Mouse (Mus musculus) limb, embryonic 14.5 days (tissue): Measurements from ENCODE around the gene Fgr. TPM values are rescaled to one million over a fixed set of nuclear protein-coding genes. Genes with fewer than 3 reads are reported as not detected.

Experiments
- ATAC-seq: fragments of 200-750 bp; cut with Nextera tagmentation; 2 replicates; pipeline ENCODE4 v1.8.0; 2017; ENCODE audit warnings: low read depth, moderate number of reproducible peaks, moderate TSS enrichment; ENCODE audit not compliant: low FRiP score
- DNase-seq: peaks from one replicate; pipeline ENCODE4 v3.0.0-alpha.2; 2015; ENCODE audit warnings: low spot score
- H3K27ac ChIP-seq: fragments of 300-500 bp; sonication (generic); replicated peaks from 2 replicates; pipeline ENCODE4 v1.5.1; 2014; ENCODE audit warnings: low read depth, mild to moderate bottlenecking, low read length, moderate library complexity, mixed read lengths
- H3K27me3 ChIP-seq: fragments of 300-500 bp; sonication (generic); 2 replicates; pipeline ENCODE4 v1.6.1; 2014; ENCODE audit warnings: low read length, mixed read lengths; ENCODE audit not compliant: control insufficient read depth, insufficient read depth
- H3K36me3 ChIP-seq: fragments of 300-500 bp; sonication (generic); 2 replicates; pipeline ENCODE4 v1.6.1; 2014; ENCODE audit warnings: mild to moderate bottlenecking, low read length, moderate library complexity, mixed read lengths; ENCODE audit not compliant: control insufficient read depth, insufficient read depth
- H3K4me1 ChIP-seq: fragments of 300-500 bp; sonication (generic); 2 replicates; pipeline ENCODE4 v1.6.1; 2014; ENCODE audit warnings: antibody characterized with exemption, low read length, mixed read lengths; ENCODE audit not compliant: control insufficient read depth, insufficient read depth
- H3K4me2 ChIP-seq: fragments of 300-500 bp; sonication (generic); replicated peaks from 2 replicates; pipeline ENCODE4 v1.6.1; 2014; ENCODE audit warnings: low read depth, mild to moderate bottlenecking, low read length, moderate library complexity; ENCODE audit not compliant: severe bottlenecking
- H3K4me3 ChIP-seq: fragments of 300-500 bp; sonication (generic); replicated peaks from 2 replicates; pipeline ENCODE4 v1.5.1; 2014; ENCODE audit warnings: low read length
- H3K9ac ChIP-seq: fragments of 300-500 bp; sonication (generic); 2 replicates; pipeline ENCODE4 v1.6.1; 2014; ENCODE audit warnings: mild to moderate bottlenecking, low read depth, low read length, moderate library complexity; ENCODE audit not compliant: severe bottlenecking
- H3K9me3 ChIP-seq: fragments of 300-500 bp; sonication (generic); 2 replicates; pipeline ENCODE4 v1.6.1; 2016; ENCODE audit warnings: low read length; ENCODE audit not compliant: control insufficient read depth
- POLR2A ChIP-seq: fragments of 200-500 bp; IDR thresholded peaks from 2 replicates; pipeline ENCODE4 v1.8.0; 2012; ENCODE audit warnings: inconsistent platforms, mild to moderate bottlenecking, moderate library complexity, borderline replicate concordance; ENCODE audit not compliant: insufficient read depth, insufficient read length; ENCODE audit errors: extremely low read depth
- WGBS: fragments of 180-500 bp; shearing (Covaris S2); extraction: QIAGEN DNeasy Blood & Tissue Kit; methylation state at CpG from one replicate; pipeline ENCODE4 v1.1.7; 2014; 5-methylcytosine and 5-hydroxymethylcytosine counted together
- polyA plus RNA-seq, 2 experiments: library from polyadenylated mRNA; depleted of rRNA in 1 of 2; stranded (reverse) in 1 of 2; unstranded in 1 of 2; fragments of >200 nt; fragmentation: Nextera tagmentation in 1 of 2; extraction: Ambion mirVana in 1 of 2; gene quantifications; 2 replicates each; pipeline versions ENCODE4 v1.2.1 to v1.2.3; 2012 to 2014

Gene Fgr
- polyA plus RNA-seq, 2 experiments: 0.62 to 0.64 TPM

- peak; percentile 7; the same call in 1 of the 2 replicates for TF ChIP-seq POLR2A
- peak overlapping the region; percentile 98 for H3K9ac ChIP-seq
- H3K4me2 ChIP-seq: peak overlapping the region; percentile 85
- peak overlapping the region; percentile 100 for H3K4me3 ChIP-seq
- 0 out of 2 replicates have a peak, but pooled peaks cover 2% of the 10 kb centered on the region for H3K36me3 ChIP-seq
- H3K9me3 ChIP-seq: no peaks in the 10 kb centered on the region
- under 1% methylated on average over 55 of the region's 84 CpGs for WGBS
- no peaks in the 10 kb centered on the region; the same call in 1 of the 2 replicates for H3K27me3 ChIP-seq
- ATAC-seq (peak; percentile 1), DNase-seq (peak; percentile 67)
- H3K4me1 ChIP-seq: peaks cover 41% of the 10 kb centered on the region
- peak overlapping the region; percentile 95 for H3K27ac ChIP-seq
Observed at GRCm38 (mm10) chr4:133011821-133012775, 38.2 kb downstream of the Fgr start.

- ATAC-seq (no peak), DNase-seq (no peak)
- Histone ChIP-seq H3K36me3 (peaks cover 8% of the 10 kb centered on the region; the same call in 1 of the 2 replicates), H3K9me3 (no peaks in the 10 kb centered on the region), H3K27ac (peak overlapping the region; percentile 95), H3K27me3 (no peaks in the 10 kb centered on the region; the same call in 1 of the 2 replicates), H3K4me3 (peak overlapping the region; percentile 100), H3K4me1 (peaks cover 49% of the 10 kb centered on the region), H3K9ac (peak overlapping the region; percentile 98), H3K4me2 (peak overlapping the region; percentile 85)
- 0 out of 2 replicates have a peak, but pooled peaks have one; percentile 6 for TF ChIP-seq POLR2A
- under 1% methylated on average over 16 of the region's 17 CpGs for WGBS
Observed at GRCm38 (mm10) chr4:133012776-133013265, 38.9 kb downstream of the Fgr start.

GRCm38 (mm10) chr4:133013266-133013891 is 39.5 kb downstream of the Fgr start:
- no peak for TF ChIP-seq POLR2A
- H3K27me3 ChIP-seq: no peaks in the 10 kb centered on the region; the same call in 1 of the 2 replicates
- H3K4me3 ChIP-seq: peak overlapping the region; percentile 100
- peak overlapping the region; percentile 85 for H3K4me2 ChIP-seq
- H3K9me3 ChIP-seq: no peaks in the 10 kb centered on the region
- peak overlapping the region; percentile 95 for H3K27ac ChIP-seq
- ATAC-seq (peak; percentile 29), DNase-seq (peak; percentile 70)
- peak overlapping the region; percentile 98 for H3K9ac ChIP-seq
- H3K4me1 ChIP-seq: peaks cover 54% of the 10 kb centered on the region
- 2% methylated on average over 15 of the region's 18 CpGs for WGBS
- H3K36me3 ChIP-seq: peaks cover 13% of the 10 kb centered on the region

- ATAC-seq (no peak), DNase-seq (no peak)
- Histone ChIP-seq H3K4me2 (peak overlapping the region; percentile 85), H3K27me3 (no peaks in the 10 kb centered on the region; the same call in 1 of the 2 replicates), H3K36me3 (peaks cover 14% of the 10 kb centered on the region), H3K4me3 (peak overlapping the region; percentile 100), H3K9me3 (no peaks in the 10 kb centered on the region), H3K4me1 (peaks cover 54% of the 10 kb centered on the region), H3K27ac (0 out of 2 replicates have a peak overlapping the region, but pooled peaks have one; percentile 95), H3K9ac (peak overlapping the region; percentile 98; the same call in 1 of the 2 replicates)
- 17% methylated on average over 5 of the region's 5 CpGs for WGBS
- TF ChIP-seq POLR2A: no peak
Observed at GRCm38 (mm10) chr4:133014088-133014487, 40.2 kb downstream of the Fgr start.
